Mouse (Mus musculus) heart, embryonic 16.5 days (tissue): ENCODE results near the gene Csnk1d. TPM values are rescaled to one million over a fixed set of nuclear protein-coding genes. Genes with fewer than 3 reads are reported as not detected.
A peak's percentile ranks its signal among the peaks of the same experiment; 100 is the strongest.

Source experiments
- ATAC-seq: fragments of 200-750 bp; cut with Nextera tagmentation; replicated peaks from 2 replicates; pipeline ENCODE4 v1.8.0; 2017; ENCODE audit warnings: moderate number of reproducible peaks; ENCODE audit not compliant: insufficient read depth, low FRiP score; ENCODE audit errors: extremely low read depth
- H3K27ac ChIP-seq: fragments of 300-500 bp; sonication (generic); 2 replicates; pipeline ENCODE4 v1.5.1; 2014; ENCODE audit warnings: mild to moderate bottlenecking, low read length, control low read depth, moderate library complexity
- H3K27me3 ChIP-seq: fragments of 300-500 bp; sonication (generic); 2 replicates; pipeline ENCODE4 v1.6.1; 2014; ENCODE audit warnings: low read length, mixed read lengths; ENCODE audit not compliant: control insufficient read depth, insufficient read depth
- H3K36me3 ChIP-seq: fragments of 300-500 bp; sonication (generic); 2 replicates; pipeline ENCODE4 v1.6.1; 2014; ENCODE audit not compliant: control insufficient read depth, insufficient read depth
- H3K4me1 ChIP-seq: fragments of 300-500 bp; sonication (generic); 2 replicates; pipeline ENCODE4 v1.6.1; 2014; ENCODE audit warnings: low read length, mixed read lengths; ENCODE audit not compliant: control insufficient read depth, insufficient read depth
- H3K4me2 ChIP-seq: fragments of 300-500 bp; sonication (generic); 2 replicates; pipeline ENCODE4 v1.6.1; 2014; ENCODE audit warnings: low read depth, mild to moderate bottlenecking, control low read depth, low read length
- H3K4me3 ChIP-seq: fragments of 300-500 bp; sonication (generic); 2 replicates; pipeline ENCODE4 v1.5.1; 2014; ENCODE audit warnings: mild to moderate bottlenecking, control low read depth, low read length
- H3K9ac ChIP-seq: fragments of 300-500 bp; sonication (generic); 2 replicates; pipeline ENCODE4 v1.6.1; 2014; ENCODE audit warnings: low read length, control low read depth
- H3K9me3 ChIP-seq: fragments of 300-500 bp; sonication (generic); replicated peaks from 2 replicates; pipeline ENCODE4 v1.6.1; 2016; ENCODE audit warnings: low read length; ENCODE audit not compliant: control insufficient read depth
- WGBS: fragments of 180-500 bp; shearing (Covaris S2); extraction: QIAGEN DNeasy Blood & Tissue Kit; methylation state at CpG from one replicate; pipeline ENCODE4 v1.1.7; 2014; 5-methylcytosine and 5-hydroxymethylcytosine counted together
- polyA plus RNA-seq: library from polyadenylated mRNA; unstranded; fragments of >200 nt; fragmentation: Nextera tagmentation; extraction: Ambion mirVana; gene quantifications from 2 replicates; pipeline ENCODE4 v1.2.1, GENCODE M21; 2015

Csnk1d gene
- polyA plus RNA-seq, 1 experiment from 2014 or later: 68.8 TPM

GRCm38 (mm10) chr11:120991791-120992190, 661 bp upstream of the Csnk1d start:
- peak overlapping the region; percentile 89 for H3K4me3 ChIP-seq
- peak overlapping the region; percentile 93 for H3K27ac ChIP-seq
- WGBS: 56% methylated on average over 3 of the region's 3 CpGs
- H3K4me1 ChIP-seq: peaks cover 42% of the 10 kb centered on the region
- H3K36me3 ChIP-seq: no peaks in the 10 kb centered on the region
- H3K27me3 ChIP-seq: no peaks in the 10 kb centered on the region
- H3K9ac ChIP-seq: peak overlapping the region; percentile 71
- H3K9me3 ChIP-seq: no peaks in the 10 kb centered on the region
- no peak for ATAC-seq
- peak overlapping the region; percentile 72 for H3K4me2 ChIP-seq

GRCm38 (mm10) chr11:120990126-120990781, 876 bp downstream of the Csnk1d start:
- ATAC-seq: peak; percentile 19; the same call in 1 of the 2 replicates
- Histone ChIP-seq H3K4me3 (peak overlapping the region; percentile 89), H3K27ac (peak overlapping the region; percentile 93), H3K4me2 (peak overlapping the region; percentile 73), H3K9ac (peak overlapping the region; percentile 99), H3K27me3 (no peaks in the 10 kb centered on the region), H3K4me1 (peaks cover 48% of the 10 kb centered on the region), H3K9me3 (no peaks in the 10 kb centered on the region), H3K36me3 (peaks cover 6% of the 10 kb centered on the region; the same call in 1 of the 2 replicates)
- WGBS: 2% methylated on average over 32 of the region's 35 CpGs

DNA sequence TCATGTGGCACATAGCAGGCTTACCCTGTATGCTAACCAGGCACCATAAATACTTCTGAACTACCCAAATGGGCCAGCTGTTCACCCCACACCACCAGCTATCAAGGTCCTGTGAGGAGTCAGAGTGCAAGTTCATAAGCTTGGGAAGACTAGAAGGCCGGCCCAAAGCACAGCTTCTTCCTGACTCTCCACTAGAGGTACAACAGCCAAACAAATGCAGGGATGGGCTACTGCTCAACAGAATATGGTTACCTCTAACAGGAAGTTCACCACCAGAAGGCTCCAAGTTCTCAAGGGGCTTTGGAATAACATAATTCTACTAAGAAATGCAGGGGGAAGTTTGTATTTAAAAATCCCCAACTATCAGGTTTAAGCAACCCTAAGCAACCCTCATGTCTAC, 1.6 kb downstream of the Csnk1d start:
- Histone ChIP-seq H3K36me3 (peaks cover 6% of the 10 kb centered on the region; the same call in 1 of the 2 replicates), H3K9me3 (no peaks in the 10 kb centered on the region), H3K27me3 (no peaks in the 10 kb centered on the region), H3K4me2 (peak overlapping the region; percentile 73), H3K4me3 (peak overlapping the region; percentile 89), H3K4me1 (peaks cover 55% of the 10 kb centered on the region), H3K27ac (no peak overlapping the region; the same call in 1 of the 2 replicates), H3K9ac (peak overlapping the region; percentile 99)
- ATAC-seq: no peak
- WGBS: 12% methylated on average over 1 of the region's 1 CpGs

DNA sequence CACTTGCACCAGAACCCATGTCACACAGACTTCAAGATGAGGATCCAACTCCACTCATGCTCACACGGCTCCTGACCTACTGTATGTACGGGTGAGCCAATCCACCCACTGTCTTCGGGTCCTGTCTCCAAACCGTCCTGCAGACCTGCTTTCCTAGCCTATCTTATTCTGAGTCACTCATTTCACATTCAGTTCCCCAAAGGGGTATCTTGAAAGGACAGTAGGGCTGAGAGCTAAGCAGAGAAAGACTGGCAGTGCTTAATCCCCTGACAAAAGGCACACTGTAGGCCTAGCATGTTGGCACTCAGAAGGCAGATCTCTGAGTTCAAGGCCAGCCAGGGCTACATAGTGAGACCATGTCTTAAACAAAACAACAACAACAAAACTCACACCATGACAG, 2.7 kb downstream of the Csnk1d start:
- H3K4me1 ChIP-seq: peaks cover 53% of the 10 kb centered on the region
- peak overlapping the region; percentile 17; the same call in 1 of the 2 replicates for H3K4me2 ChIP-seq
- H3K4me3 ChIP-seq: no peak overlapping the region
- H3K36me3 ChIP-seq: peaks cover 6% of the 10 kb centered on the region; the same call in 1 of the 2 replicates
- H3K9me3 ChIP-seq: no peaks in the 10 kb centered on the region
- H3K27me3 ChIP-seq: no peaks in the 10 kb centered on the region
- ATAC-seq: no peak
- H3K27ac ChIP-seq: no peak overlapping the region
- H3K9ac ChIP-seq: no peak overlapping the region; the same call in 1 of the 2 replicates
- 65% methylated on average over 4 of the region's 4 CpGs for WGBS

DNA sequence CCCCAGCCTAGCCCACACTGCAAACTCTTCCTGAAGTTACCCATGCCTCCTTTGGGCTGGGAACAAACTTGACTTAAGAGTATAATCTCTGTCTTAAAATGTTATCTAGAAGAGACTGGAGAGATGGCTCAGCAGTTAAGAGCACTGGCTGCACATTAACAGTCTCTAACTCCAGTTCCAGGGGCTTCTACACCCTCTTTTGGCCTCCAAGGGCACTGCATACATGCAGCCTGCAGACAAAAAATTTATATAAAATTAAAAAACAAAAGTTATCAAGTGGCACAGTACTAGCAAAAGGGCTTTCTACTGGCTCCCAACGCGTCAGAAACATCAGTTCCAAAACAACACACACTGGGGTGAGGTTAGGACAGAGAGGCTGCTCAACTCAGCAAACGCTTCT, 3.5 kb downstream of the Csnk1d start:
- Histone ChIP-seq H3K27me3 (no peaks in the 10 kb centered on the region), H3K9me3 (no peaks in the 10 kb centered on the region), H3K4me3 (no peak overlapping the region), H3K27ac (no peak overlapping the region), H3K4me1 (peaks cover 47% of the 10 kb centered on the region), H3K4me2 (no peak overlapping the region), H3K9ac (no peak overlapping the region), H3K36me3 (peaks cover 10% of the 10 kb centered on the region)
- 66% methylated on average over 3 of the region's 3 CpGs for WGBS
- ATAC-seq: no peak

DNA sequence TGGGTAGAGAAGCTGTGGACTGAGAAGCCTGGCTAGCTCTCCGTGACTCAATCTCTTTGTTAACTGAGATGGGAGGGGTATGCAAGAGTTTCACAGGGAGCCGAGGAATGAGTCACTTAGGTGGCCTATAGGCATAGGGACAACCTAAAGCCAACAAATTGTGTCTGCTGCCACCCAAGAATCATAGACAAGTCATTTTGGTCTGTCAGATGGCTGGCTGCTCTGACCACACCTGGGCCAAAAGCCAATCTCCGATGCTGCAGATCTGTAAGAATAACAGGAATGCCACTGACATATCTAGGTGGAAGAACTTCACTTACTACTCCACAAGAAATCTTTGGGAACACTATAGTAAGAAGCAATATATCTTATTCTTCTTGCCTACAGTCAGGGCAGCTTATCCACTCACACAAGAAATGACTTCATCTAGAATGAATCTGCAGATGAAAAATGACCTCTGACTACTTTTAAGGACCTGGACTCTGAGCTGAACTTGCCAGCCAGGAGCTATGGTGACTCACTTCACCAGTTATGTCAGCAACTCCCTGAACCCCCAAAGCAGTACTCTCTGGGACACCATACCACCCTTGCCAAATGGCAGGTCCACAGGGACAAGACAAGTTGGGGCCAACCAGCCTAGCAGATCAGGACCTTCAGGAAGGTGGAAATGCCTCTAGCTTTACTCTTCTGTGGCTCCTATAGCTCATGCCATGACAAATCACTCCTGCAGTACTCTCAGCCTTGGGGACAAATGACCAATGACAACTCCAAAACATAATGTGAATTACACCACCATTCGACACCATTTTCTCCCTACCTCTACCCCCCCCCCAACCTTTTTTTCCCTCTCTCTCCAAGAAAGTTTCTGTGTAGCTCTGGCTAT, 6.4 kb downstream of the Csnk1d start:
- WGBS: 59% methylated on average over 4 of the region's 4 CpGs
- ATAC-seq: no peak
- peaks cover 21% of the 10 kb centered on the region for H3K36me3 ChIP-seq
- H3K4me2 ChIP-seq: no peak overlapping the region
- no peak overlapping the region for H3K4me3 ChIP-seq
- H3K27me3 ChIP-seq: no peaks in the 10 kb centered on the region
- H3K9me3 ChIP-seq: no peaks in the 10 kb centered on the region
- H3K27ac ChIP-seq: peak overlapping the region; percentile 50
- no peak overlapping the region for H3K9ac ChIP-seq
- H3K4me1 ChIP-seq: peaks cover 46% of the 10 kb centered on the region

DNA sequence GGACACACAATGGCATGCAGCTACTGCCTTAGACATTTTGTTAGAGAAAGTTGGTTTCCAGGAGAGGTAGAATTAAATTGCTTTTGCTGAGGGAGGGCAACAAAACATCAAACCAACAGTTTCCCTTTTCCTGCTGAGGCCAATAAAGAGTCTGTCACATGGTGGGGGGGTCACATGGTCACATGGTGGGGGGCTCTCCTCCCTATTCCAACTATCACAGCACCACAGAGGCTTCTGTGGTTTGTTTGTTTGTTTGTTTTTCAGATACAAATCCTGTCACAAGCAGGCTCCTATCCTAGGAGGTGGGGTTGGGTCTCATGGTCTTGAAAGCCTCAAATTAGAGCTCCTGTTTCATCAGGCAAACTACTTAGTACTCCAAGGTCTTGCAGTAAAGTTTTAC, 8.7 kb downstream of the Csnk1d start:
- no peak for ATAC-seq
- H3K9ac ChIP-seq: no peak overlapping the region
- no peak overlapping the region for H3K4me2 ChIP-seq
- H3K4me3 ChIP-seq: no peak overlapping the region
- H3K27me3 ChIP-seq: no peaks in the 10 kb centered on the region
- no peak overlapping the region for H3K27ac ChIP-seq
- no peaks in the 10 kb centered on the region for H3K9me3 ChIP-seq
- H3K36me3 ChIP-seq: peaks cover 24% of the 10 kb centered on the region
- peaks cover 25% of the 10 kb centered on the region for H3K4me1 ChIP-seq

GRCm38 (mm10) chr11:120981661-120982060, 9.5 kb downstream of the Csnk1d start:
- no peaks in the 10 kb centered on the region for H3K27me3 ChIP-seq
- H3K4me3 ChIP-seq: no peak overlapping the region
- no peak overlapping the region for H3K4me2 ChIP-seq
- 86% methylated on average over 4 of the region's 4 CpGs for WGBS
- ATAC-seq: no peak
- no peaks in the 10 kb centered on the region for H3K9me3 ChIP-seq
- no peak overlapping the region for H3K27ac ChIP-seq
- H3K36me3 ChIP-seq: peaks cover 26% of the 10 kb centered on the region
- H3K4me1 ChIP-seq: peaks cover 22% of the 10 kb centered on the region
- H3K9ac ChIP-seq: no peak overlapping the region
